Mouse (Mus musculus) cerebellum, adult 2 months (tissue): Measurements from ENCODE around the gene Stx5a.

Experiments
- CTCF ChIP-seq: fragments of 200-500 bp; IDR thresholded peaks from 2 replicates; pipeline ENCODE4 v1.5.1; 2011; ENCODE audit warnings: low read depth, mild to moderate bottlenecking, control low read depth, low read length, moderate library complexity, borderline replicate concordance; ENCODE audit not compliant: insufficient read depth
- POLR2A ChIP-seq: fragments of 200-500 bp; IDR thresholded peaks from 2 replicates; pipeline ENCODE4 v1.6.1; 2011; ENCODE audit warnings: low read length, control low read depth, borderline replicate concordance; ENCODE audit not compliant: insufficient read depth

- TF ChIP-seq CTCF (no peak), POLR2A (peak; percentile 94)
Observed at GRCm38 (mm10) chr19:8735389-8736159, 5.6 kb upstream of the Stx5a start, which contains the start of gene Wdr74.
